Mouse (Mus musculus) cerebellum, postnatal 14 days (tissue): ENCODE results near the gene Agbl3.

ENCODE experiments used
- DNase-seq, 2 experiments: peaks; one replicate each; pipeline ENCODE4 v3.0.0; 2021; ENCODE audit warnings: mixed read lengths in 2 of 2

The Agbl3 gene

DNA sequence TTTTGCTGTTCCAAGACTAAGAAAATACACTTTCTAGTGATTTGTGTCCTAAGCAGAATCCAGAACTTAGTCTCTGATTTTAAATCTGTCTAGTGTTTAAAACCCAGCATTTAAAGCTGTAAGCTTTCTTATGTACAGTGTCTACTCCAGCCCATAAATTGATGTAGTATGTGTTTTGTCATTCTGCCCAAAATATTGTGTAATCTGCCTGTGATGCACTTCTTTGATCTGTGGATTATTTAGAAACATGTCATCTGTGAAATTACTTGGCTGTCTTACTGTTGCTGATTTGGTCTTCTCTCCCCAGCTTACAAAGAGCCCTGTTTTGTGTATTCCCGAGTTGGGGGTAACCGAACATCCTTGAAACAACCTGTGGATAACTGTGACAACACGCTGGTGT lies 17.7 kb downstream of the Agbl3 start:
- no peak for DNase-seq

DNA sequence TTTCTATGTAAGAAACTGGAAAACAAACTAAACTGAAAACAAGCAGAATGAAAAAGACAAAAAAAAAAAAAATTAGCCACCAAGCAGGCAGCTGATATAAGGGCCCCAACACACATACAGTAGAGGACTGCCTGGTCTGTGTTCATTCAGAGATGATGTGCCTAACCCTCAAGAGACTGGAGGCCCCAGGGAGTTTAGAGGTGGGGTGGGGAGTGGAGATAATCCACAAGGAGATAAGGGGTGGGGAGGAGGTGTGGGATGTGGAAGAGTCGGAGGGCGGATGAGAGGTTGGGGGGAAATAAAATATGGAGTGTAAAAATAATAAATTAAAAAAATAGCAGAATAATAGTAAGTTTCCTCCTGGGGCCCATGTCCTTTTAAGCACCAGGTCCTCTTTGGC lies 25.4 kb downstream of the Agbl3 start:
- no peak for DNase-seq

DNA sequence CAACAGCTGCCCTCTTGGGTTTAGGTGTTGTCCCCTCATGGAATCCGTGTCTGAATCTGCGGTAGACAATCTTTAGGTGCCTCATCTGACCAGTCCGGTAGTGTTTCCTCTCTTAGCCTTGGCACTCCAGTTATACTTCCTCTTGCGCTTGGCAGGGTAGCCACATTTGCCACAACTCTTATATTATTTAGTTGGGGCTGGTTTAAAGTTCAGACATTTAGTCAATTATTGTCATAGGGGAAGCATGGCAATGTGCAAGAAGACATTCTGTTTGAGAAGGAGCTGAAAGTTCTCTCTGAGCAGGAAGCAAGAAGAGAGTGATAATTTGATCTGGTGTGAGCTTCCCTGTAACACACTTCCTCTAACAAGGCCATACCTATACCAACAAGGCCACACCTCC lies 30.4 kb downstream of the Agbl3 start:
- DNase-seq, result no peak

DNA sequence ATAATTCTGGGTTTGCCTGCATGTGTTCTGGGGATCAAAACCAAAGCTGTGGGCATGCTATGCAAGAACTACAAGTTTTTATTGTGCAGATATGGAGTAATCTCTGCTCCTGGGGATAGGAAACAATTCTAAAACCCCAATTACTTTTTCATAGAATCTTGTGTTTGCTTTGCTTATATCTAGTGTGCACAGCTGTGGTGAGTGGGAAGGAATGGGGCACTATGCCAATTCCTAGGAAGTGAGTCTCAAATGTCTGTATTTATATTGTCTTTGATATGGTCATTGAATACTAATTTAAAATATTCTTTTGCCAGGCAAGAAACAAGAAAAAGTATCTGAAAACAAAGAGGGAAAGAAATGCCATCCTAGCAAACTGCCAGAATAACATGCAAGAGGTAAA lies 44.2 kb downstream of the Agbl3 start:
- no peak for DNase-seq

DNA sequence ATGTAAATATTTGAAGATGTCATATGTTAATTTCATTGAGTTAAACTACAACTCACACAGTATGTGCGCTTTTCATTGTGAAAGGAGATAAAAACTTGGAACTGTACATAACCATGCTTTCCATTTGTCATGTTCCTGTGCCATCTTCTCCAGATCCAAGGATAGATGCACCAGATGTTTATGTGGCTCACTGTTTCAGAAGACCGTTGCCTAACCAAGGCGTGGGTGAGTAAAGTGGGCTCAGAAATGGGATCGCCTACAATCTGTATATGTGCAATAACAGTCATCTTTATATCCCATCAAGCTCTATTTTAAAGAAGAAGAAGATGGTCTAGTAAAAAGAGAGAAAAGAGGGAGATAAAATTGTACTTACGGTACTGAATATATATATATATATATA lies 52.1 kb downstream of the Agbl3 start:
- no peak for DNase-seq

- DNase-seq, result no peak
Measured at GRCm38 (mm10) chr6:34861546-34862053, 81.4 kb downstream of the Agbl3 start.

DNA sequence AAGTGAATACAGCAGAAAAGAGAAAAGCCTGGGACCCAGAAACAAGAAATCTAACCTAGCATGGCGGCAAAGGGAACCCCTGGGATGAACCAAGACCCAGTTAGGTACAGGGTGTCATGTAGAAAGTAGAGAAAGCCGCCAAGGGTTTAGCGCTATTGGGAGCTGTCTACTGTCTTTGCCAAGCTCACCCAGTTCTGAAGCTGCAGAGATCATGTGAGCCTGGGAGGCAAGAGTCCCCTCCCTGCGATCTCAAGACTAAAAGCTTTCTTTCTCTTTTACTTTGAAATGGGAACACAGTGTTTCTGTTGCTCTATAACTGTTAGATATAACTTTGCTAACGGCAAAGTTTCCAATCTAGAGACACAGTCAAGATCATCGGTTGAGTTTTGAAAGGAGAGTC lies 82.1 kb downstream of the Agbl3 start:
- no peak for DNase-seq

DNA sequence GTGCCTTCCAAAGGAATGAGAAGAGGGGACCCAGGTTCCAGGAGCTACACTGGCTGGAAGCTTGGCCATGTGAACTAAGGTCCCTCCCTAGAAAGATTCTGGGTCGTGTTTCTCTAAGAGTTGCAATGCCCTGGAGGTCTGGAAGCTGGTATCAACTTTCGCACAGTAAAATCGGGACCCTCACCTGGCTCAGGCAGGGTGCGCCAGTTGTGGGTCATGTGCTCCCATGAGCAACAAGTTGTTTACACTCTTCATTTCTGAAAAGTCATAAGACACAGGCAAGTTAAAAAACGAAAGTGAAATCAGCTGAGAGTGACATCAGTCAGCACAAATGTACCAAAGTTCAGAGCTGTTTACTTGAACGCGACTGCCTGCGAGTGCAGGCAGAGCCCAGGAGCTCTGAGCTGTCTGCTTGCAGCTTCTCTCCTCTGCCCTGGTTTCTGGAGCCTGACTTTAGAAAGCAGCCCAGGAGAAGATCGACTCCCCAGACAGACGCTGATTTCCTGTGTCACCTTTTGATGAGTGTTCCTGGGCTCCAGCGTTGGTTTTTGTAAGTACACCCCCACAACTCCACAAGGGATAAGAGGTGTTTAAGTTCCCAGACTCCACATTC lies 82.7 kb downstream of the Agbl3 start, which contains the start of gene Tmem140:
TSS of gene Tmem140 (plus strand) at position 356 of the 613 bp plus-strand sequence.
- no peak for DNase-seq

GRCm38 (mm10) chr6:34863786-34864514 lies 83.7 kb downstream of the Agbl3 start:
- DNase-seq, result no peak

DNA sequence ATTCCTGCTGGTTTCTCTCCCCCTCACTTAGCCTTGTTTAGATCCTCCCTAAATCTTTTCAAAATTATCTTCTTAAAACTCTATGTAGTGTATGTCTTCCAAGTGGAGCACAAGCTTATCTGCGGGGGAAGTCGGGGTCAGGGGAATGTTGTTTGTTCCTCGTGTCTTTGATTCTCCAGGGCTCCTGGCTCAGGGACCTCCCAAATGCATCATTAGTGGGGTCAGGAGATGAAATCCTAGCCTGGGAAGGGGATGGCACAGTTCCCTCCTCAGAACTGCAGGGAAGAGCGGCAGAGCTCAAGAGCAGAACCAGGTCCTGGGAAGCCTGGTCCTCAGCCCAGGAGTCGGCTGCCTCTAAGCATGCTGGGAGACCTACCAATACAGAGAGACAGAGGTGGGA lies 85.0 kb downstream of the Agbl3 start:
- DNase-seq, result no peak

GRCm38 (mm10) chr6:34865711-34866593 lies 85.7 kb downstream of the Agbl3 start:
- DNase-seq, result no peak

GRCm38 (mm10) chr6:34866786-34867185 lies 86.6 kb downstream of the Agbl3 start:
- DNase-seq, result no peak

- no peak for DNase-seq
Measured at GRCm38 (mm10) chr6:34867301-34867994, 87.2 kb downstream of the Agbl3 start.

- DNase-seq, result no peak
Measured at GRCm38 (mm10) chr6:34867995-34868350, 87.7 kb downstream of the Agbl3 start.

GRCm38 (mm10) chr6:34868507-34869217 lies 88.4 kb downstream of the Agbl3 start:
- no peak for DNase-seq

GRCm38 (mm10) chr6:34869225-34869915 lies 89.1 kb downstream of the Agbl3 start:
- DNase-seq, result no peak

GRCm38 (mm10) chr6:34870136-34870535 lies 89.9 kb downstream of the Agbl3 start:
- DNase-seq, result no peak

GRCm38 (mm10) chr6:34870724-34871123 lies 90.5 kb downstream of the Agbl3 start:
- DNase-seq, result no peak

DNA sequence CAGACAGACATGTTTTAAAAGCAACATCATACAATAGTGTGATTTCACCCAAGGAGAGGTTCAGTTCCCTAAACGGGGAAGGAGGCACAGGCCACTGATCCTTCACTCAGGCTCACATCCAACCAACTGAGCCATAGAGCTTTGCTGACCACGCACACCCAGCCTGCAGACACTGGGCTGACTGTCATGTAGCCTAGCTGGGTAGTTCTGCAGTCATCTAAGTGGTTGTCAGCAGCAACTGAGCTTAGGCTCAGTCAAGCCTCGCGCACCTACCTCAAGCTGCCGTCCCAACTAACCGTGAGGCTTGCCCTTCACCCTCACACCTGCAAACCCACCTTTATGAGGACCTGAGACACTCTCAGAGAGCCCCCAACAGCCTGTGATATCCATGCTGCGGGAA lies 91.7 kb downstream of the Agbl3 start:
- DNase-seq, result no peak

DNA sequence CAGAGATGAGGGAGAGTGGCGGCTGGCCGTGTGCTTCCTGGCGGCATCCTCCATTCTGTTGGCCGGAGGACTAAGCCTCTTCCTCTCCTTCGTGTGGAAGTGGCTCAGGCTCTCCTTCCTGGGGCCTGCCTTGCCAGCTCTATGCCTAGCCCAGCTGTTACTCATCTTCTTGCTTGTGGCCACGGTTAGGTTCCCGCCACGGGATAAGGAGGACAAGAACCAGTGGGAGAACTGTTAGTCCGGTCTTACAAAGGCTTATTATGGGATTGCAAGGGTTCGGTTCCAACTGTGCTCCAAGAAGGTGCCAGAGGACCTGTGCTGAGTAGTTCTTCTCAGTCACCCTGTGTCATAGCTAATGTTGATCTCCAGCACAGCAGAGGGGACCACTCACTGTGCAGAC lies 92.6 kb downstream of the Agbl3 start:
- no peak for DNase-seq

GRCm38 (mm10) chr6:34874101-34874921 lies 94.1 kb downstream of the Agbl3 start:
- DNase-seq, result no peak
